Mouse (Mus musculus): ENCODE results near the gene Raet1d.
"Not testable (repeated sequence)": the region's sequence is repeated elsewhere in the genome, so short reads cannot be mapped to it uniquely, and the experiment has no call there.

The Raet1d gene

GRCm38 (mm10) chr10:22360252-22360651 is at the start of gene Raet1d:
Gene Raet1d, plus strand, starts transcription at chr10:22360552.
- DNase-seq = not testable (repeated sequence)

- no peak for DNase-seq
These were observed 37.5 kb upstream of the Raet1d start for GRCm38 (mm10) chr10:22322858-22323257.

- not testable (repeated sequence) for DNase-seq
These were observed 14.6 kb upstream of the Raet1d start for GRCm38 (mm10) chr10:22345721-22346120.

DNA sequence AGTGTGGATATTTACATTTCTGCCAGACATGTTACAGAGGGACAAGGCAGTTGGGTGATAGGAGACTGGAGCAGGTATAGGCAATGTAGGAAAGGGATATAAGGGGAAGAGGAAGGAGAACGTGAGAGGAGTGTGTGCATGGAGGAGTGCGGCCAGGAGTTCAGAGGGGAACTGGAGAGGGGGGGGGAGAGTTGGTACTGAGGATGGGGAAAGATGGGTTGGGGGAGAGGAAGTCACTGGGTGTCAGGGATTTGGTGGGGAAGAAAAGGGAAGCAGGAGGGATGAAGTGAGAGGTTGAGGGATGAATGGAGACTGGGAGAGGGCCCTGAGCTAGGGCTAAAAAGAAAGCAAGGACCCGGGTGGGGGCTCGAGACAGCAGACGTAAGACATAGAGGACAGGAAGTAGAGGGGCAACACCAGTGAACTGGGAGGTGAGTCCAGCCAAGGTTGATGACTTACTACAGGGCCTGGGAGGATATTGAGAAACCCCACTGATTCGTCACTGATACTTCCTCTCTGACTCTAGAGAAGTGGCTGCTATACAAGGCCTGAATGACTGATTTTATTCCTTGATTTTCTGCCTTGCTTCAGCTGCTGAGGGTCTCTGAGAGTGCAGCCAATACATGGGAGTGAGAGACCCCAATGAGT is 6.7 kb upstream of the Raet1d start:
- DNase-seq = not testable (repeated sequence)

GRCm38 (mm10) chr10:22354196-22354574 is 6.2 kb upstream of the Raet1d start:
- not testable (repeated sequence) for DNase-seq

DNA sequence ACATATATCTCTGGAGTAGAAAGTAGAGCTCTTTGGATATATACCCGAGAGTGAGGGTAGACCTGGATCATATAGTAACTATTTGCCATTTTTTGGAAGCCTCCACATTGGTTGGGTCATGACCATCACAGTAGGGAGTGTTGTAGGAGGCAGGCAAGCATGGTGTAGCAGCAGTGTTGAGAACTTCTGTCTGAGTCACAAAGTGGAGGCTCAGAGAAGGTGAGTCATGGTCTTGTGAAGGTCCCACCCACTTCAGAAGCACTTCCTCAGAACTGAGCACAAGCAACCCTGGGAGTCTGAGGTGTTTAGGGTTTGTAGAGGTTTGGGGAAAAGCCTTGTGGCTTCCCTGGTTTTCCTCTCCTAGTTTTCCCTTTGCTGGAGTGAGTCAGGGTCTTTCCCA is 3.0 kb upstream of the Raet1d start:
- not testable (repeated sequence) for DNase-seq

DNA sequence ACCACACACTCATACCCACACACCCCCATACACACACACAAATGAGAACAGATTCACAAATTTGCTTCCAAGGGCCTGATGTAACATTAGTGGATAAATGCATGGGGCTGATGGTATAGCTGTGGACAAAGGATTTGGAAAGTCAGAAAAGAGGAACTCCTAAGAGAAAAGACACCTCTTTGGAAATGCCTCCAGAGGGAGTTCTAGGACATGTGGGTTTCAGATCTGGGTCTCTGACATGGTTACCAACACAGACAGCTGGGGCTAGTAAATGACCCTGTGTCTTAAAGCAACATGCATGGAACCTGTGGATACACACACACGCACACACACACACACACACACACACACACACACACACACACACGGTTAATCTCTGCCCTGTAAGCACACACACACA is 605 bp downstream of the Raet1d start:
- DNase-seq = not testable (repeated sequence)

GRCm38 (mm10) chr10:22361415-22362352 is 1.3 kb downstream of the Raet1d start:
- peak; percentile 31 for DNase-seq

GRCm38 (mm10) chr10:22362466-22362865 is 2.1 kb downstream of the Raet1d start:
- DNase-seq = not testable (repeated sequence)

DNA sequence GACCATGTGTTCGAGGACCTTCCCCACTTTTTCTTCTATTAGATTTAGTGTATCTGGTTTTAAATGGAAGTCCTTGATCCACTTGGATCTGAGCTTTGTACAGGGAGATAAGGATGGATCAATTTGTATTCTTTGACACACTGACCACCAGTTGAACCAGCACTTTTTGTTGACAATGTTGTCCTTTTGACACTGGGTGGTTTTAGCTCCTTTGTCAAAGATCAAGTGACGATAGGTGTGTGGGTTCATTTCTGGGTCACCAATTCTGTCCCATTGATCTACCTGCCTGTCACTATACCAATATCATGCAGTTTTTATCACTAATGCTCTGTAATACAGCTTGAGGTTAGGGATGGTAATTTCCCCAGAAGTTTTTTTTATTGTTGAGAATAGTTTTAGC is 4.6 kb downstream of the Raet1d start:
- not testable (repeated sequence) for DNase-seq

DNA sequence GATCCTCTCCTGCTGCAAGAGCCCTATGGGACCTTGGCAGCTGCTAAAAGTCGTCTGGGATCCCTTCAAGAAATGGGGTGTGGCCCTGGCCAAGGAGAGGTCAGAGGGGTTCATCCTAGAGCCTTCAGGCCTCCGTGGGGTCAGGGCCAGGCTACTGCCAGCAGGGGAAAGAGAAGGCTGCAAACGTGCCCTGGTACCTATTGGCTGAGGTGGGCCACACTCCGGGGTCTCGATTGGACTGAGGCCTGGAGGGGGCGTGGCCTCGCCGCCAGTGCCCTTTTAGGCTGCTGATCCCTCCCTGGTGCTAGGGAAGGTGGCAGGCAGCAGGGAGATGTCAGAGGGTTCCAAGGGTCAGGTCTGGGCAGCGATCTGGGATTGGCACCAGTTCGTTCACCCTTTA is 20.9 kb downstream of the Raet1d start:
- peak; percentile 26 for DNase-seq

DNA sequence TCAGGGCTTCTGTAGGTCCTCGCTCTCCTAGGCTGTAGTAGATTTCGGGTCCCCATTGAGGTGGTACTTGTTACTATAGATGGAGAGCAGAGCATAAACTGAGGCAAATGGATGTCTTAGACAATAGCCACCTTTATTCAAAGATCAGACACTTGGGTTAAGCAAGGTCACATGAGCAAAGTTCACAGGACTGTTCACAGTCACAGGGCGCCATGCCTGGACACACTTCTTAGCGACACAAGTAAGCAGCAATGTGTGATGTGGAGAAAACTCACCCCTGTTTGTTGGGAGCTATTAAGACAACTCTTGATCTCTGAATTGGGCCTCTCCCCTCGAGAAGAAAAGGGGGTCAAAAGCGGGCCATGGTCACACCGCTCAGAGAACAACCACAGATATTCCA is 29.8 kb downstream of the Raet1d start:
- DNase-seq = not testable (repeated sequence)

DNA sequence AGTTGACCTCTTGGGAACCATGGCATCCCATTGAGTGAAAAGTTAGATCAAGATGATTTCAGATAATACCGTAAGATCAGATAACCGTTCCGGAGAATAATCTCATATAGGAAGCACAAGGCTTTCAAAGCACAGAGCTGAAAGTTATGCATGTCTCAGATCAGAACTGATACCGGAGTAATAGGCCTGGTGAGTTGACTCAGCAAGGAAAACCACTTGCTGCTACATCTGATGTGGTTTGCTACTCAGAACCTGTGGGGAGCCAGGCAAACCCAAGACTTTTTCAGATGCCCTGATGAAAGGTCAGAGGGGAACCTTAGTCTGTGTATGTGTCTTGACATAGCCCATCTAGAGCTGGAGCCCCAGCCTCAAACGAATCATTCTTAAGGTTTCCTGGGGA is 31.3 kb downstream of the Raet1d start:
- DNase-seq = not testable (repeated sequence)

DNA sequence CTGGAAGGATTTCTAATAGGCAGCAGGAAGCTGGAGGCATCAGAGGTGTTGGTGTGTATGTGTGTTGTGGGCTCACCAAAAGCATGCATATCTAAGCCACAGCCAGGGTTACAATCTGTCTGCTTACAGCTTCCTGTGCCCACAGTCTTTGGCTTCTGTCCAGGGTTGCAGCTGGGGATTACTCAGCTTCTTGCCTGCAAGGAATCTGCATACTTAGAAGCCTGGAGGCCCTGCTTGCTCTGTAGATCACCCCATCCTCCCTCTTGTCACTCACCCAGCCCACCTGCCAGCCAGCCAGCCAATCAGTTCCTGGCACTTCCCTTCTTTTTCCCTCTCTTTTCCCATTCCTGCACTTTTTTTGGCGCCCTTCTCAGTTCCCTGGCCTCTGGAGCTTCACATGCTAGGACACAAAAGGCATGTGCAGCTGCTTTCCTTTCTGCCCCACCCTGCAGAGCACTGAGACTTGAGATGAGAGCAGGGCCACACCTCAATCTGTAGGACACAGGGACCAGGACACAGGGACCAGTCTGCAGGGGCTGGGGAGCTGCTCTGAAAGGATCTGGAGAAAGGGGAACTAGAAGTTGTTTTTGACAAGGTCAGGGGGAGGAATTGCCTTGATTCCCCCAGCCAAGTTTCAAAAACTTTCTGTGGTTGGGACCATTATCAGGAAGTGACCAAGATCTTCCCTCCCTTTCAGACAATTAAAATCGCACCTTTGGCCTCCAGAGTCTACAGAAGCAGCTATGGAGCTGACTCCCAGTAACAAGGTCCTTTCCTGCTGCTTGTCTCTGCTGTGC is 32.9 kb downstream of the Raet1d start:
- DNase-seq = not testable (repeated sequence)

DNA sequence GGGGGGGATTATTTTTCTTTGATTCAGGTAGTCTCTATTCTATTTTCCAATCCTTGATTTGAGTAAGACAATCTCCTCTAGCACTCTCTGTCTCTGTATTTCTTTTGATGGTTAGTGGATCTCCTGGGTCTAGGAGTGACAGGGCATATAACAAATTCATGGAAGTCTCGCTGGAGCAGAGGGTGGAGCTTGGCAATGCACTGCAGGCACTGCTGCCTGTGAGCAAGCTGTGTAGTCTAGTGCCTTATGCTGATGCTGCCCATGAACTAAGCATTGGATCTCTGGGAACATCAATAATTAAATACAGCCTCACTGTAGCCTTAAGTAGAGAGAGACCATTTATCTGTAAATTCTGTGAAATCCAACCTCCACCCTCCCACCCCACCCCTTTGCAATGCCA is 36.3 kb downstream of the Raet1d start:
- DNase-seq = not testable (repeated sequence)

DNA sequence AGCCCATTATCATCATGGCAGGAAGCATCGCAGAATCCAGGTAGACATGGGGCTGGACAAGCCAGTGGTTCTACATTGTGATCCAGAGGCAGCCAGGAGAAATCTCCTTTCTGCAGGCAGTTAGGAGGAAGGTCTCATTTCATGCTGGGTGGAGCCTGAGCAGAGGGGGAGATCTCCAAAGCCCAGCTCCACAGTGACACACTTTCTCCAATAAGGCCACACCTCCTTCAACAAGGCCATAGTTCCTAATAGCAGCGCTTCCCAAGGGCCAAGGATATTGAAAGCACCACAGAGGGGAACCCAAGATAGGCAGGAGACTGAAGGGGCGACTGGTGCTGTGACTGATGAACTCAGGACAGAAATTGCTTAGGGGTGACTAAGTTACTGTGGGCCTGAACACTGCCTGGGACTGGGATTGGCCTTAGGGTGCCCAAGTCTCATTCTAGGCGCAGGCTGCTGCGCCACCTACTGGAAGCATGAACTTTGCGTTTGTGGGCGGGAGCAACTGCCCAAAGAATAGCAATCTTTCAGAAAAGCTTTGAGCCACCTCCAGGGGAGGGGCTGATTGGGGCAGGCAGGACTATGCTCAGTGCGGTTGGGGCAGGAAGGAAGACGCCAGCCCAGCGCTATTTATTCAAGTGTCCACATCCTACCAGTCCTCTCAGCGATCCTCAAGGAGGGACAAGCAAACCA is 42.0 kb downstream of the Raet1d start:
- peak; percentile 76 for DNase-seq

DNA sequence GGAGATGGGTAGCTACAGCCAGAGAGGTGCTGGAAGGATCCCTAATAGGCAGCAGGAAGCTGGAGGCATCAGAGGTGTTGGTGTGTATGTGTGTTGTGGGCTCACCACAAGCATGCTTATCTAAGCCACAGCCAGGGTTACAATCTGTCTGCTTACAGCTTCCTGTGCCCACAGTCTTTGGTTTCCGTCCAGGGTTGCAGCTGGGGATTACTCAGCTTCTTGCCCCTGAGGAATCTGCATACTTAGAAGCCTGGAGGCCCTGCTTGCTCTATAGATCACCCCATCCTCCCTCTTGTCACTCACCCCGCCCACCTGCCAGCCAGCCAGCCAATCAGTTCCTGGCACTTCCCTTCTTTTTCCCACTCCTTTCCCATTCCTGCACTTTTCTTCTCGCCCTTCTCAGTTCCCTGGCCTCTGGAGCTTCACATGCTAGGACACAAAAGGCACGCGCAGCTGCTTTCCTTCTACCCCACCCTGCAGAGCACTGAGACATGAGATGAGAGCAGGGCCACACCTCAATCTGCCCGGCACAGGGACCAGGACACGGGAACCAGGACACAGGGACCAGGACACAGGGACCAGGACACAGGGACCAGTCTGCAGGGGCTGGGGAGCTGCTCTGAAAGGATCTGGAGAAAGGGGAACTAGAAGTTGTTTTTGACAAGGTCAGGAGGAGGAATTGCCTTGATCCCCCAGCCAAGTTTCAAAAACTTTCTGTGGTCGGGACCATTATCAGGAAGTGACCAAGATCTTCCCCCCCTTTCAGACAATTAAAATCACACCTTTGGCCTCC is 53.5 kb downstream of the Raet1d start:
- peak; percentile 16 for DNase-seq
